Mouse (Mus musculus): Measurements from ENCODE around the gene Lmo3.

DNA sequence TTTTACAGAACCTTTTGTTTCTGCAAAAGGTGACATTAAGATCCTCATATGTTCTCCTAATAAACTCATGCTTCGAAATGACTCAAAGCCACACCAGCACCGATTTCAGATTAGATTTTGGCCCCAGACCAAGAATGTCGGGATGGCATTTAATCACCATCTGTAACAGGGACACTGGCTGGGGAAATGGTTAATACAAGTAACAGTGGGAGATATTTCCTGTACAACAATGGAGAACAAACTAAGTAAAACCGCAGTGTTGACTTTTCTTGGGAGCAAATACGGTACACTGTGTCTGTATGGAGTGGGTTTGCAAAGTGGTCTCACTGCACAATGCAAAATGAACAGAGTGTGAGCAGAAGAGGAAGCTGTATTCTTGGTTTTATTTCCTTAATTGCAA is 217.7 kb downstream of the Lmo3 start:
- TF ChIP-seq CTCF (IDR thresholded peaks at IDR 0.05; ENCODE audit: low read depth, low read length) (no peak), POLR2A (IDR thresholded peaks at IDR 0.05; ENCODE audit: extremely low read depth, insufficient read depth, low read length) (no peak)

All from liver, adult 2 months (tissue).